Mouse (Mus musculus) kidney, embryonic 16.5 days (tissue): ENCODE measurements at regions not wholly inside any gene's neighbourhood (a gene's known extent, or its start where the extent isn't known, plus 50 kb on each side); places are given as distances from the start of the nearest gene placed in this dataset.

Experiments
- ATAC-seq: fragments of 200-750 bp; cut with Nextera tagmentation; 2 replicates; pipeline ENCODE4 v1.8.0; 2017; ENCODE audit warnings: moderate TSS enrichment; ENCODE audit not compliant: low FRiP score, low TSS enrichment
- H3K27ac ChIP-seq: fragments of 300-500 bp; sonication (generic); 2 replicates; pipeline ENCODE4 v1.5.1; 2014; ENCODE audit warnings: low read length
- H3K27me3 ChIP-seq: fragments of 300-500 bp; sonication (generic); 2 replicates; pipeline ENCODE4 v1.6.1; 2014; ENCODE audit warnings: low read length, control low read depth, mixed read lengths; ENCODE audit not compliant: insufficient read depth
- H3K36me3 ChIP-seq: fragments of 300-500 bp; sonication (generic); 2 replicates; pipeline ENCODE4 v1.6.1; 2014; ENCODE audit warnings: low read length, control low read depth, mixed read lengths; ENCODE audit not compliant: insufficient read depth
- H3K4me1 ChIP-seq: fragments of 300-500 bp; sonication (generic); 2 replicates; pipeline ENCODE4 v1.6.1; 2014; ENCODE audit warnings: low read length, control low read depth, mixed read lengths; ENCODE audit not compliant: insufficient read depth
- H3K4me2 ChIP-seq: fragments of 300-500 bp; sonication (generic); replicated peaks from 2 replicates; pipeline ENCODE4 v1.6.1; 2014; ENCODE audit warnings: low read depth, low read length
- H3K4me3 ChIP-seq: fragments of 300-500 bp; sonication (generic); 2 replicates; pipeline ENCODE4 v1.5.1; 2014; ENCODE audit warnings: mild to moderate bottlenecking, low read length
- H3K9ac ChIP-seq: fragments of 300-500 bp; sonication (generic); replicated peaks from 2 replicates; pipeline ENCODE4 v1.6.1; 2014; ENCODE audit warnings: low read length
- H3K9me3 ChIP-seq: fragments of 300-500 bp; sonication (generic); 2 replicates; pipeline ENCODE4 v1.6.1; 2016; ENCODE audit warnings: low read length, control low read depth
- WGBS: fragments of 180-500 bp; shearing (Covaris S2); extraction: QIAGEN DNeasy Blood & Tissue Kit; methylation state at CpG from one replicate; pipeline ENCODE4 v1.1.7; 2014; 5-methylcytosine and 5-hydroxymethylcytosine counted together

DNA sequence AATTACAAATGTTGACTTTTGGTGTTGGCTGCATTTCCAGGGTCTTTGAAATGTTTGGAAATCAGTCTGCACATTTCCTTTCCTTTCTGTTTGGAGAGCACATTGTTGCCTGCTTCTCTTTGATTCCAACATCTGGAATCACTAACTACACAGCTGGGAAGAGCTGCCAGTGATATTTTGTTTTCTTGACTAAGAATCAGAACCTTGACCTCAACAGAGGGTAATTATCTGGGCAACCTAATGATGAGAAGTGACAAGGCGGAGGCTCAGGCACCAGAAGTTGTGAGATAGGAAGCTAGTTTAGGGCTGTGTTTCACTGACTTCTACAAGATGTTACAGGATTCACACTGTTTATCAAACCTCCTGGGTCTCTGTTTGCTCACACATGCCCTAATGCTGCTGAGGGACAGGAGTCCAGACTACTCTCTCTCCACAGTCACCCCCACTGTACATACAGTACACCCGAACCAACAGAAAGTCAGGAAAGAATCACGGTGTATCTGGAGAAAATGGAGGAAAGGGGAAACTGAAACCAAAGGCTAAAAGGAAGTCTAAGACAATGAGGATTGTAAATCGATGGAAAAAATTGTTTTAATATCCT is 359.8 kb downstream of the Rnd3 start:
- Histone ChIP-seq H3K9ac (no peak overlapping the region), H3K4me1 (no peaks in the 10 kb centered on the region), H3K4me2 (no peak overlapping the region), H3K4me3 (no peak overlapping the region), H3K36me3 (no peaks in the 10 kb centered on the region), H3K27ac (no peak overlapping the region), H3K9me3 (peaks cover 7% of the 10 kb centered on the region; the same call in 1 of the 2 replicates), H3K27me3 (no peaks in the 10 kb centered on the region)
- WGBS = 52% methylated on average over 4 of the region's 4 CpGs
- ATAC-seq = 0 out of 2 replicates have a peak, but pooled peaks have one; percentile 35

DNA sequence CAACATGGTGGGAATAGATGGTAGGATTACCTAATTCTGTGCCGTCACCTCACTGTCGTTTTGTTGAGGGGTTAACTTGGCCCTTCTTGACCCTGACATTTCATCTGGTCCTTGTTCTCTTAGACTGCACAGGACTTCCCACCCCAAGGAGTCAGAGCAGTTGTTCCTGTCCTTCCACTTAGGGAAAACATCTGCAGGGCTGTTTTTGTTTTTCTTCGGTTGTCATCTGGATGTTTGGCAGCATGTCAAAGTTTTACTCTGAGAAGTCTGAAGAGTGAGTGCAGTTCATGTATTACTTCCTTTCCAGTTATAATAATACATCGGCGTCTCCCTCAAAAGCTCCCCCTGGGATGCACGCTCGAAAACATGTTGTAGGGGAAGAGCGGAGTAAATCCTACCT is 376.8 kb downstream of the Rnd3 start:
- Histone ChIP-seq H3K4me3 (no peak overlapping the region), H3K9me3 (no peaks in the 10 kb centered on the region), H3K4me1 (no peaks in the 10 kb centered on the region), H3K4me2 (no peak overlapping the region), H3K36me3 (no peaks in the 10 kb centered on the region), H3K27ac (no peak overlapping the region), H3K27me3 (no peaks in the 10 kb centered on the region), H3K9ac (no peak overlapping the region)
- WGBS = 45% methylated on average over 8 of the region's 8 CpGs
- no peak for ATAC-seq

DNA sequence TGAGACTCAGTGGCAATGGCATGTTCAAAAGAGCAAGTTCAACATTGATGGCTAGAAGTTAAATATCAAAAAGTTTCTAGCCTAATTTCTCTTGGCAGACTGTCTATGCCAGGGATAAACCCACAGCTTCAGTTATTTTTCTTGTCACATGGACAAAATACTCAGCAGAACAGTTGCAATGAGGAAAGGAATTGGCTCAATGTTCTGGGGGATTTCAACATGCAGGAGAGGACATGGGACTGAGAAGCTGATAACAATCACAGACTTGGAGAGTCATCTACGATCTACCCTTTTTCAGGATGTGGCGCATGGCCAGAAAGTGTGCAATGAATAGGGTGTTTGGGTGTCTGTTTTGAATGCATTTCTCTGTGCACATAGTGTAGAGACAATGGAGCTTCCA is 389.9 kb downstream of the Rnd3 start:
- no peaks in the 10 kb centered on the region for H3K4me1 ChIP-seq
- no peaks in the 10 kb centered on the region for H3K9me3 ChIP-seq
- 80% methylated on average over 2 of the region's 2 CpGs for WGBS
- H3K36me3 ChIP-seq = no peaks in the 10 kb centered on the region
- ATAC-seq = no peak
- H3K4me3 ChIP-seq = no peak overlapping the region
- no peak overlapping the region for H3K4me2 ChIP-seq
- H3K9ac ChIP-seq = no peak overlapping the region
- H3K27me3 ChIP-seq = no peaks in the 10 kb centered on the region
- H3K27ac ChIP-seq = no peak overlapping the region

DNA sequence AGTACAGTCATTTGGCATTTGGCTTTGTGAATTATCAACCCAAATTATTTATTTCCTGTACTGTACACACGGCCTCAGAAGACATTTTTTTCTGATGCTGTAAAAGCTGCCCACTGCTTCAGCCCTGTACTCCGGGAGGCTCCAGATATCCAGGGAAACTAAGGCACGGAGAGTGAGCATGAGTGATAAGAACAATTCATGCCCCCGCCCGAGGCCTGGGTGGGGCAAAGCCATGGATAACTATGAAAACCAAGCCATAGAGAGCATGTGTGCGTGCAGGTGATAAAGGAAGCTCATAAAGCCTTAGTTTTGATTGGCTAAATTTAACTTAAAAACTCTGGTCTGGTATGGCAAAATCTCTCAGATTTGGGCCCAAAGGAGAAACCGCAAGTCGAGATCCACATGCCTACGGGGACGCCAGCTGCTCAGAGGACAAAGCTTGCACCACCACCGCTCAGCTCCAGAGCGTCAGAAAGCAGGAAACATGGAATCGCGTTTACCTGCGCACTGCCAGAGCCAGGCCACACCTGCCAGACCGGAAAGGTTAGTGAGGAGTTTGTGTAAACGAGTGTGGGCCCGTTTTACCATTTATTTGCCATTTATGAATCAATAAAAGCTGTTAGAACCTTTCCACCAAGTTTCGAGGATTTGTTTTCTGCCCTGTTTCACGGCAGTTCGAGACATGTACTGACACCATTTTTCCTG is 390.9 kb downstream of the Rnd3 start:
- ATAC-seq = no peak

DNA sequence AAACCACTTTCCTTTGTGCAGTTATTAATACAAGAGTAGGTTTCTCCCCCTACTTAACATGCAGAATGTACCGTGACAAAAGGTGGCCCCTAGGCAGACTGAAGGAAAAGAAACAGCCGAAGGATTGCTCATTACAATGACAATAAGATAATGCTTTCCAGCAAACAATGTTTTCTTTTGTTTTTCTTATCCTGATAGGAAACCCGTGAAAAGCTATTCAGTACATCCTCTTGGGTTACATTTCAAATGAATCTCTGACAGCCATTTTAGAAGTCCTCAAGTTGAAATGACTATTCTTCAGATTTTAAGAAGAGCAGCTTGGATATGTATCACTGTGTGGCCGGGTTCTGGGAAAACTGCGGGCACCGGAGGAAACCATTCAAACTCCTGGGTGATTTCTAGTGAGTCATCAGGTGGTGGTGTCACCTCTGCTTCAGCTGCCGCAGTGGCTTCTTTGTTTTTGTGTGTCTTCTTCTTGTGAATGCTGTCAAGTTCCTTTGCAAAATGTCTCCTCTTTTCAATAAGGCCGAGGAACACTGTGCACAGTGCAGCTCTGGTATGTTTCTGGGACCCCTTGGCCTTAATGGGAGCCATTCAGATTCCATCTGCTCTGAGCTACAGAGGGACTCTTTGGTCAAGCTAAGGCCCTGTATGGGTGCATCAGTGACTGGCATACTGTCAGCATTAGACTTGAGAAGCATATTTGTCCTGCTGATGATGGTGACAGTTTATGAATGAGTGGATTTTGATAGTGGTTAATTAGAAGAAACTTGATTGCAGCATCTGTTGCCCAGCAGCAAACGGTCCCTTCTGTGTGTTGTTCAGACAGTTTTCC is 393.1 kb downstream of the Rnd3 start:
- H3K4me3 ChIP-seq = no peak overlapping the region
- no peaks in the 10 kb centered on the region for H3K27me3 ChIP-seq
- no peak overlapping the region for H3K27ac ChIP-seq
- no peaks in the 10 kb centered on the region for H3K36me3 ChIP-seq
- no peaks in the 10 kb centered on the region for H3K4me1 ChIP-seq
- WGBS = 72% methylated on average over 9 of the region's 9 CpGs
- no peaks in the 10 kb centered on the region for H3K9me3 ChIP-seq
- ATAC-seq = no peak
- H3K4me2 ChIP-seq = no peak overlapping the region
- no peak overlapping the region for H3K9ac ChIP-seq

More for the DNA sequence above, 390.9 kb downstream of the Rnd3 start:
- Histone ChIP-seq H3K27me3 (no peaks in the 10 kb centered on the region), H3K27ac (no peak overlapping the region), H3K36me3 (no peaks in the 10 kb centered on the region), H3K4me3 (no peak overlapping the region), H3K9me3 (no peaks in the 10 kb centered on the region), H3K4me2 (no peak overlapping the region), H3K9ac (no peak overlapping the region), H3K4me1 (no peaks in the 10 kb centered on the region)
- WGBS = 86% methylated on average over 21 of the region's 21 CpGs

DNA sequence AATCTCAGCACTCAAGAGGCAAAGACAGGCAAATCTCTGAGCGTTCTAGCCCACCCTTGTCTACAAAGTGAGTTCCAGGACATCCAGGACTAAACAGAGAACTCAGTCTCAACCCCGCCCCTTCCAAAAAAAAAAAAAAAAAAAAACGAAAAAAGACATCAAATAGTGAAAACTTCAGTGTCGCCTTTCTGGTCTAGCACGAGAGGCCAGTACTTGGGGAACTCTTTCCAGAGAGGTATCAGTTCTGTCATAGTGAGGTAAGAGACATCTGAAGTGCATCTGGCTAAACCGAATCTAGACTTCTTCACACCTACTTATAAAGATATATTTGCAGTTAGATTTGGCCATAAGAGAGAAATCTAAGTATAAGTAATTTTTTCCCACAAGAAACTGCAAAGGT is 393.8 kb downstream of the Rnd3 start:
- Histone ChIP-seq H3K4me3 (no peak overlapping the region), H3K27ac (no peak overlapping the region), H3K9me3 (no peaks in the 10 kb centered on the region), H3K4me2 (no peak overlapping the region), H3K4me1 (no peaks in the 10 kb centered on the region), H3K27me3 (no peaks in the 10 kb centered on the region), H3K36me3 (no peaks in the 10 kb centered on the region), H3K9ac (no peak overlapping the region)
- no peak for ATAC-seq
- WGBS = 77% methylated on average over 6 of the region's 6 CpGs

DNA sequence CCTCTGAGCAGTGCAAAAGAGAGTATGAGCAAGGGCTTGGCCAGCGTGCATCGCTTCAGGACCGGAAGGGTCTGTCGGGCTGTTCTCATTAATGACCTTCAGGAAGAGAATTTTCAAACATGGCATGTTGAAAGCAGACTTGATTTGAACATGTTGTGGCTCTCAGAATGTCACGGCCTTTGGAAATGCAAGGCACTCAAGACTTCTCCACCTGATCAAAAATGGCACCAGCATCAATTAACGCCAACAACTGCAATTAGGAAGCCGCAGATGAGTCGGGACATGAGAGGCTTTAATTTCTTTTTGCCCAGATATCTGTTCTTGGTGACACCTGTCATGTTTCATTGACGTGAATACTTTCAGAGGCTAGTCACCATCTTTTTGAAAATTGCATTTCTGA is 396.5 kb downstream of the Rnd3 start:
- 84% methylated on average over 9 of the region's 9 CpGs for WGBS
- Histone ChIP-seq H3K27ac (no peak overlapping the region), H3K36me3 (no peaks in the 10 kb centered on the region), H3K4me1 (no peaks in the 10 kb centered on the region), H3K27me3 (no peaks in the 10 kb centered on the region), H3K4me2 (no peak overlapping the region), H3K4me3 (no peak overlapping the region), H3K9me3 (no peaks in the 10 kb centered on the region), H3K9ac (no peak overlapping the region)
- no peak for ATAC-seq

DNA sequence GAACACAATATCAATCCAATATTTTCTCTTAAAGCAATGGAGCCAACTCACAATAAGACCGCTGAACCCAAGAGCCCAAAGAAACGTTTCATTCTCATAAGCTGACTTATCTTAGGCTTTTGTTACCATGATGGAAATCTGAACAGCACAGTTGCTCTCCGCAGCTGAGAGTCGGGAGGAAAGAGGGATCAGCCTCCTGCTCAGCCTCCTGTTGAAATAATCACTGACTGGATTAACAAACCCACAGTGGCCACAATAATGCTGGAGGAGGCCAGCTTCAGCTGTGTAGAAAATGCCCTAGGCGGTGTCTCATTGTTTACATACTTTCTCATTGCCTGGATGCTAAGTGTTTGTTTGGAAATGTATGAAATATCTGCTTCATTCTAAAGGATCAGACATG is 398.1 kb downstream of the Rnd3 start:
- H3K27ac ChIP-seq = no peak overlapping the region
- no peak overlapping the region for H3K9ac ChIP-seq
- H3K4me1 ChIP-seq = no peaks in the 10 kb centered on the region
- no peaks in the 10 kb centered on the region for H3K9me3 ChIP-seq
- no peaks in the 10 kb centered on the region for H3K27me3 ChIP-seq
- ATAC-seq = no peak
- H3K4me2 ChIP-seq = no peak overlapping the region
- whole genome bisulfite sequencing = 79% methylated on average over 5 of the region's 5 CpGs
- H3K36me3 ChIP-seq = no peaks in the 10 kb centered on the region
- no peak overlapping the region for H3K4me3 ChIP-seq

DNA sequence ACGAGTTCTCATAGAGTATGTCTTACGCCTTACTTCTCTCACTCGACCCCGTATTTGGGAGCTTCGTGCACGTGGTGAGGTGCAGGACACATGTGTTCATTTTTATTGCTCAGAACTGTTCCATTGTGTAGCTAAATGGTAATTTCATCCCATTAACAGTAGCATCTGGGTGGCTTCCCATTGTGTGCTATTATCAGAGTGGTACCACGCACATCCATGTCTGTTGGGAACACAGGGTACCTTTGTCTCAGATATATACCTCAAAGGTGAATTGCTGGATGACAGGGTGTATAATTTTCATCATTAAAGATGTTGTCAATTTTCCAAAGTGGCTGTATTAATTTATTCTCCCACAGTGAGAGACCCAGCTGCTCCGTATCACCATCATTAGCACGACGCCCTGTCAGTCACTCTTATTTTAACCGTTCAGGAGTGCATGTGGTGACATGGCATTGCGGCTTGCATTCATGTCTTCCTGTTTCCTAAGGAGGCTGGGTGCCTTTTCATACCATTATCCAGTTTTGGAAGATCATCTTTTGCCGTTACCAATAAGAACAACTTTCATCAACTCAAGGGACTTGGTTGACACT is 404.2 kb downstream of the Rnd3 start:
- H3K4me2 ChIP-seq = no peak overlapping the region
- no peak for ATAC-seq
- no peaks in the 10 kb centered on the region for H3K36me3 ChIP-seq
- no peak overlapping the region for H3K27ac ChIP-seq
- H3K9ac ChIP-seq = no peak overlapping the region
- 93% methylated on average over 13 of the region's 13 CpGs for WGBS
- no peaks in the 10 kb centered on the region for H3K9me3 ChIP-seq
- H3K27me3 ChIP-seq = no peaks in the 10 kb centered on the region
- H3K4me1 ChIP-seq = no peaks in the 10 kb centered on the region
- H3K4me3 ChIP-seq = no peak overlapping the region
